Comparison of ENCODE assay signal across 8 mouse cellular contexts in genomic region chr12:111374727-111375126, GRCm38 (mm10). TPM values are rescaled to one million over a fixed set of nuclear protein-coding genes. Genes with fewer than 3 reads are reported as not detected.
DNase-seq lines count a peak whose midpoint lies in the region; ATAC-seq and TF ChIP-seq lines count a peak whose summit lies in the region.
"Had no signal": no experiment of that assay in that cellular context is flagged by ENCODE, and none has a peak within 500 bp of the region (broad histone marks: within the 10 kb centered on the region; RNA-seq: fewer than 3 reads in every experiment).

No protein-coding gene starts in this region.

- H3K27ac ChIP-seq in kidney, embryonic 16.5 days (ENCODE audit: low read length) = 0 out of 2 replicates have a peak overlapping the region, but pooled peaks have one; percentile 2
- H3K27ac ChIP-seq in embryonic facial prominence, embryonic 13.5 days = 0 out of 2 replicates have a peak overlapping the region, but pooled peaks have one; percentile 5
- peak overlapping the region; percentile 26 for H3K27ac ChIP-seq in heart, postnatal 0 days (ENCODE audit: low read depth)
- peak overlapping the region; percentile 48; the same call in 1 of the 2 replicates for H3K27ac ChIP-seq in liver, postnatal 0 days (ENCODE audit: low read depth)

- ATAC-seq in kidney, embryonic 16.5 days (ENCODE audit: low FRiP score, low TSS enrichment) = no peak
- no peak for ATAC-seq in embryonic facial prominence, embryonic 13.5 days (ENCODE audit: insufficient number of reproducible peaks, insufficient read depth, low FRiP score, low TSS enrichment, low read depth)
- no peak for ATAC-seq in heart, postnatal 0 days (ENCODE audit: insufficient read depth, low read depth)
- no peak for ATAC-seq in liver, postnatal 0 days

- H3K4me3 ChIP-seq in kidney, embryonic 16.5 days (ENCODE audit: low read length) = peak overlapping the region; percentile 96
- peak overlapping the region; percentile 99; the same call in 1 of the 2 replicates for H3K4me3 ChIP-seq in embryonic facial prominence, embryonic 13.5 days
- peak overlapping the region; percentile 80 for H3K4me3 ChIP-seq in heart, postnatal 0 days (ENCODE audit: low read depth, low read length)
- H3K4me3 ChIP-seq in liver, postnatal 0 days (ENCODE audit: low read depth, low read length) = 0 out of 2 replicates have a peak overlapping the region, but pooled peaks have one; percentile 19

- H3K27me3 ChIP-seq in kidney, embryonic 16.5 days (ENCODE audit: insufficient read depth, low read length) = no peaks in the 10 kb centered on the region
- no peaks in the 10 kb centered on the region; the same call in 1 of the 2 replicates for H3K27me3 ChIP-seq in embryonic facial prominence, embryonic 13.5 days
- H3K27me3 ChIP-seq in heart, postnatal 0 days (ENCODE audit: control insufficient read depth, insufficient read depth, low read length) = no peaks in the 10 kb centered on the region
- peaks cover 15% of the 10 kb centered on the region for H3K27me3 ChIP-seq in liver, postnatal 0 days (ENCODE audit: insufficient read depth, low read length)

- peaks cover 53% of the 10 kb centered on the region for H3K4me1 ChIP-seq in kidney, embryonic 16.5 days (ENCODE audit: insufficient read depth, low read length)
- H3K4me1 ChIP-seq in embryonic facial prominence, embryonic 13.5 days = peaks cover 45% of the 10 kb centered on the region
- peaks cover 29% of the 10 kb centered on the region for H3K4me1 ChIP-seq in heart, postnatal 0 days (ENCODE audit: control insufficient read depth, insufficient read depth)
- H3K4me1 ChIP-seq in liver, postnatal 0 days (ENCODE audit: insufficient read depth) = peaks cover 21% of the 10 kb centered on the region

- no peaks in the 10 kb centered on the region for H3K36me3 ChIP-seq in kidney, embryonic 16.5 days (ENCODE audit: insufficient read depth, low read length)
- H3K36me3 ChIP-seq in embryonic facial prominence, embryonic 13.5 days = no peaks in the 10 kb centered on the region
- H3K36me3 ChIP-seq in heart, postnatal 0 days (replicated peaks; ENCODE audit: control insufficient read depth, insufficient read depth, low read length) = no peaks in the 10 kb centered on the region
- H3K36me3 ChIP-seq in liver, postnatal 0 days (replicated peaks; ENCODE audit: insufficient read depth, low read length) = no peaks in the 10 kb centered on the region

- H3K4me2 ChIP-seq in kidney, embryonic 16.5 days (replicated peaks; ENCODE audit: low read depth, low read length) = peak overlapping the region; percentile 65
- peak overlapping the region; percentile 93 for H3K4me2 ChIP-seq in embryonic facial prominence, embryonic 13.5 days
- H3K4me2 ChIP-seq in heart, postnatal 0 days (ENCODE audit: low read depth, low read length) = peak overlapping the region; percentile 97
- H3K4me2 ChIP-seq in liver, postnatal 0 days (ENCODE audit: low read depth, low read length) = peak overlapping the region; percentile 73

- H3K9me3 ChIP-seq in kidney, embryonic 16.5 days (ENCODE audit: low read length) = no peaks in the 10 kb centered on the region
- H3K9me3 ChIP-seq in embryonic facial prominence, embryonic 13.5 days = no peaks in the 10 kb centered on the region
- no peaks in the 10 kb centered on the region for H3K9me3 ChIP-seq in heart, postnatal 0 days (replicated peaks; ENCODE audit: control insufficient read depth, low read length)
- H3K9me3 ChIP-seq in liver, postnatal 0 days (ENCODE audit: low read length) = no peaks in the 10 kb centered on the region

- no peak for DNase-seq in kidney, adult 8-10 months
- no peak for DNase-seq in heart, postnatal 0 days (ENCODE audit: low spot score)
- DNase-seq in liver, postnatal 0 days = no peak
- DNase-seq in cerebellum, adult 18-20 months = no peak
- DNase-seq in spleen, postnatal 36 days (ENCODE audit: low spot score in 2 of 2) = no peak
- DNase-seq: adrenal gland, postnatal 36 days had no signal

- no peak for TF ChIP-seq EP300 in heart, postnatal 0 days (IDR thresholded peaks at IDR 0.05; ENCODE audit: low read depth)
- TF ChIP-seq EP300 in liver, postnatal 0 days (IDR thresholded peaks at IDR 0.05; ENCODE audit: low read depth) = no peak

- WGBS in kidney, embryonic 16.5 days = 48% methylated on average over 10 of the region's 10 CpGs
- WGBS in embryonic facial prominence, embryonic 13.5 days = 62% methylated on average over 10 of the region's 10 CpGs
- WGBS in heart, postnatal 0 days = 29% methylated on average over 10 of the region's 10 CpGs
- 64% methylated on average over 10 of the region's 10 CpGs for WGBS in liver, postnatal 0 days (ENCODE audit: insufficient replicate concordance)

- H3K9ac ChIP-seq in kidney, embryonic 16.5 days (replicated peaks; ENCODE audit: low read length) = no peak overlapping the region
- H3K9ac ChIP-seq in embryonic facial prominence, embryonic 13.5 days = no peak overlapping the region
- no peak overlapping the region; the same call in 1 of the 2 replicates for H3K9ac ChIP-seq in heart, postnatal 0 days (replicated peaks; ENCODE audit: low read depth, low read length)
- no peak overlapping the region for H3K9ac ChIP-seq in liver, postnatal 0 days (replicated peaks)

- TF ChIP-seq CTCF in heart, postnatal 0 days (IDR thresholded peaks at IDR 0.05; ENCODE audit: low read depth) = no peak
- TF ChIP-seq CTCF in liver, postnatal 0 days (IDR thresholded peaks at IDR 0.05; ENCODE audit: low read depth) = no peak

RNA-seq across cellular contexts. Expression of gene Cdc42bpb, which starts 2.8 kb away (rescaled TPM):
- polyA plus RNA-seq in kidney, embryonic 16.5 days (2015; fragmentation: Nextera tagmentation; extraction: Ambion mirVana) = 40.6 and 45.2 TPM in 2 replicates
- polyA plus RNA-seq in embryonic facial prominence, embryonic 13.5 days (2015; fragmentation: Nextera tagmentation; extraction: Ambion mirVana) = 33.7 and 34.6 TPM in 2 replicates
- 119 and 147 TPM in 2 replicates for total RNA-seq in heart, postnatal 0 days (2014; rRNA removed; ENCODE audit: low replicate concordance)
- polyA plus RNA-seq in heart, postnatal 0 days (2015; fragmentation: Nextera tagmentation; extraction: Ambion mirVana) = 13.9 and 18.2 TPM in 2 replicates
- 8.0 and 8.6 TPM in 2 replicates for polyA plus RNA-seq in liver, postnatal 0 days (2015; fragmentation: Nextera tagmentation; extraction: Ambion mirVana)

RNA-seq across cellular contexts. Expression of gene Lbhd2, which starts 31.9 kb away (rescaled TPM):
- polyA plus RNA-seq in kidney, embryonic 16.5 days (2015; fragmentation: Nextera tagmentation; extraction: Ambion mirVana) = 4.6 and 5.5 TPM in 2 replicates
- polyA plus RNA-seq in embryonic facial prominence, embryonic 13.5 days (2015; fragmentation: Nextera tagmentation; extraction: Ambion mirVana) = 2.0 and 3.4 TPM in 2 replicates
- total RNA-seq in heart, postnatal 0 days (2014; rRNA removed; ENCODE audit: low replicate concordance) = not detected in 2 replicates
- not detected in 2 replicates for polyA plus RNA-seq in heart, postnatal 0 days (2015; fragmentation: Nextera tagmentation; extraction: Ambion mirVana)
- 0.22 TPM in 2 replicates for polyA plus RNA-seq in liver, postnatal 0 days (2015; fragmentation: Nextera tagmentation; extraction: Ambion mirVana)

RNA-seq across cellular contexts. Expression of gene Exoc3l4, which starts 42.1 kb away (rescaled TPM):
- 19.4 and 19.9 TPM in 2 replicates for polyA plus RNA-seq in kidney, embryonic 16.5 days (2015; fragmentation: Nextera tagmentation; extraction: Ambion mirVana)
- polyA plus RNA-seq in embryonic facial prominence, embryonic 13.5 days (2015; fragmentation: Nextera tagmentation; extraction: Ambion mirVana) = 10.2 and 12.7 TPM in 2 replicates
- 7.9 and 51.6 TPM in 2 replicates for total RNA-seq in heart, postnatal 0 days (2014; rRNA removed; ENCODE audit: low replicate concordance)
- polyA plus RNA-seq in heart, postnatal 0 days (2015; fragmentation: Nextera tagmentation; extraction: Ambion mirVana) = 8.5 and 9.8 TPM in 2 replicates
- polyA plus RNA-seq in liver, postnatal 0 days (2015; fragmentation: Nextera tagmentation; extraction: Ambion mirVana) = 13.7 TPM in 2 replicates

Comparison
In these comparisons a context has a peak if more than half of its experiments do, and no peak if none do; other contexts are left out.
1. H3K4me3 ChIP-seq: peak in every context shown above with its lines; median percentile 99 in embryonic facial prominence, embryonic 13.5 days; 96 in kidney, embryonic 16.5 days; 80 in heart, postnatal 0 days; 19 in liver, postnatal 0 days.